Mouse (Mus musculus) forebrain, embryonic 13.5 days (tissue): ENCODE data around the gene Enpp7. TPM values are rescaled to one million over a fixed set of nuclear protein-coding genes. Genes with fewer than 3 reads are reported as not detected.

Source experiments
- ATAC-seq: fragments of 200-750 bp; cut with Nextera tagmentation; 2 replicates; pipeline ENCODE4 v1.8.0; 2017
- H3K27ac ChIP-seq: fragments of 300-500 bp; sonication (generic); 2 replicates; pipeline ENCODE4 v1.5.1; 2015; ENCODE audit warnings: inconsistent platforms, mild to moderate bottlenecking, moderate library complexity
- H3K27me3 ChIP-seq: fragments of 300-500 bp; sonication (generic); 2 replicates; pipeline ENCODE4 v1.6.1; 2015; ENCODE audit warnings: mild to moderate bottlenecking, inconsistent platforms
- H3K36me3 ChIP-seq: fragments of 300-500 bp; sonication (generic); 2 replicates; pipeline ENCODE4 v1.6.1; 2015; ENCODE audit warnings: mild to moderate bottlenecking, inconsistent platforms; ENCODE audit not compliant: poor library complexity, severe bottlenecking
- H3K4me1 ChIP-seq: fragments of 300-500 bp; sonication (generic); 2 replicates; pipeline ENCODE4 v1.6.1; 2015; ENCODE audit warnings: inconsistent platforms
- H3K4me2 ChIP-seq: fragments of 300-500 bp; sonication (generic); 2 replicates; pipeline ENCODE4 v1.6.1; 2015; ENCODE audit warnings: inconsistent platforms, mild to moderate bottlenecking, moderate library complexity
- H3K4me3 ChIP-seq: fragments of 300-500 bp; sonication (generic); 2 replicates; pipeline ENCODE4 v1.5.1; 2015; ENCODE audit warnings: mild to moderate bottlenecking, inconsistent platforms
- H3K9ac ChIP-seq: fragments of 300-500 bp; sonication (generic); 2 replicates; pipeline ENCODE4 v1.6.1; 2015; ENCODE audit warnings: mild to moderate bottlenecking, inconsistent platforms
- H3K9me3 ChIP-seq: fragments of 300-500 bp; sonication (generic); replicated peaks from 2 replicates; pipeline ENCODE4 v1.6.1; 2016; ENCODE audit warnings: inconsistent platforms
- WGBS: fragments of 180-500 bp; shearing (Covaris S2); methylation state at CpG from one replicate; pipeline ENCODE4 v1.1.7; 2015; 5-methylcytosine and 5-hydroxymethylcytosine counted together
- polyA plus RNA-seq: library from polyadenylated mRNA; unstranded; fragments of >200 nt; fragmentation: Nextera tagmentation; extraction: Ambion mirVana; gene quantifications from 2 replicates; pipeline ENCODE4 v1.2.1, GENCODE M21; 2015

Enpp7 gene
- polyA plus RNA-seq, 1 experiment from 2014 or later = not detected

GRCm38 (mm10) chr11:118972431-118973377, 15.3 kb upstream of the Enpp7 start:
- Histone ChIP-seq H3K4me1 (peaks cover 29% of the 10 kb centered on the region), H3K36me3 (no peaks in the 10 kb centered on the region), H3K27me3 (no peaks in the 10 kb centered on the region), H3K9me3 (no peaks in the 10 kb centered on the region), H3K4me3 (no peak overlapping the region), H3K4me2 (no peak overlapping the region), H3K9ac (peak overlapping the region; percentile 32; the same call in 1 of the 2 replicates), H3K27ac (peak overlapping the region; percentile 79)
- WGBS = 38% methylated on average over 18 of the region's 18 CpGs
- peak; percentile 78 for ATAC-seq

GRCm38 (mm10) chr11:118974340-118974739, 13.6 kb upstream of the Enpp7 start:
- peaks cover 29% of the 10 kb centered on the region for H3K4me1 ChIP-seq
- H3K36me3 ChIP-seq = no peaks in the 10 kb centered on the region
- H3K9ac ChIP-seq = no peak overlapping the region
- no peak overlapping the region for H3K4me2 ChIP-seq
- WGBS = 83% methylated on average over 7 of the region's 7 CpGs
- no peaks in the 10 kb centered on the region for H3K9me3 ChIP-seq
- H3K4me3 ChIP-seq = no peak overlapping the region
- no peak for ATAC-seq
- no peak overlapping the region for H3K27ac ChIP-seq
- peaks cover 8% of the 10 kb centered on the region; the same call in 1 of the 2 replicates for H3K27me3 ChIP-seq

DNA sequence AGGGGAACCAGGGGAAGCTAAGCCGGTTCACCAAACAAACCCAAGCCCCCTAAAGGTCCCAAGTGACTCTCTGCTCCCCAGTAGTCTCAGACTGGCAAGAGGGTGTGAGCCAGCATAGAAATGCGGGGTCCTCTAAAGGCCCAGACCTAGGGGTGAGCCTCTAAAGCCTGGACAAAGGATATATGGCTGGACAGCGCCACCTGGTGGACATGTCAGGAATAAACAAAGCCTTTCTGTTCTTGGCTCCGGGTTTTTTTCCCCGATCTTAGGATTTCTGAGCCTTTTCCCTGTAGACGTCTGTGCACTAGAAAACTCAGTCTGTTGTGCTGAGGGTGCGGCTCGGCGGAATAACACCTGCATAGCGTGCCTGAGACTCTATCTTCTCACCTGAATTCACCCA, 12.6 kb upstream of the Enpp7 start:
- H3K27me3 ChIP-seq = peaks cover 8% of the 10 kb centered on the region; the same call in 1 of the 2 replicates
- H3K27ac ChIP-seq = no peak overlapping the region
- ATAC-seq = peak; percentile 23; the same call in 1 of the 2 replicates
- no peaks in the 10 kb centered on the region for H3K36me3 ChIP-seq
- H3K4me1 ChIP-seq = peaks cover 29% of the 10 kb centered on the region
- H3K4me3 ChIP-seq = no peak overlapping the region
- 1% methylated on average over 10 of the region's 10 CpGs for WGBS
- peak overlapping the region; percentile 44 for H3K4me2 ChIP-seq
- H3K9me3 ChIP-seq = no peaks in the 10 kb centered on the region
- H3K9ac ChIP-seq = 0 out of 2 replicates have a peak overlapping the region, but pooled peaks have one; percentile 27

DNA sequence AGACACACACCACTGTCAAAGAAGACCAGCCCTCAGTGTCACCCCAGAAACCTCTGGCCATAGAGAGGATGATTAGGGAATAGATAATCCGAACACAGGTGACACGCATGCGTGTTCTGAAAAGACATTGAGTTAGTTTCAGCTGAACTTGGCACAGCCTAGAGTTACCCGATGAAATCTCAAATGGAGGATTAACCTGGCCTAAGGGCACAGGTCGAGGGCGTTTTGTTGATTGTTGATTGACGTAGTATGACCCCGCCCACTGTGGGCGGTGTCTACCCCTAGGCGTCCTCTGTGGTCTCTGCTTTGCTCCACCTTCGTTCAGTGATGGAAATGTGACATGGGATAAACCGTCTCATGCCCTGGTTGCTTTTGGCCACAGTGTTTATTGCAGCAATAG, 12.1 kb upstream of the Enpp7 start:
- Histone ChIP-seq H3K9me3 (no peaks in the 10 kb centered on the region), H3K4me2 (peak overlapping the region; percentile 44), H3K4me3 (no peak overlapping the region), H3K36me3 (no peaks in the 10 kb centered on the region), H3K9ac (0 out of 2 replicates have a peak overlapping the region, but pooled peaks have one; percentile 27), H3K4me1 (peaks cover 29% of the 10 kb centered on the region), H3K27ac (no peak overlapping the region), H3K27me3 (peaks cover 8% of the 10 kb centered on the region; the same call in 1 of the 2 replicates)
- 15% methylated on average over 12 of the region's 12 CpGs for WGBS
- peak; percentile 28; the same call in 1 of the 2 replicates for ATAC-seq

DNA sequence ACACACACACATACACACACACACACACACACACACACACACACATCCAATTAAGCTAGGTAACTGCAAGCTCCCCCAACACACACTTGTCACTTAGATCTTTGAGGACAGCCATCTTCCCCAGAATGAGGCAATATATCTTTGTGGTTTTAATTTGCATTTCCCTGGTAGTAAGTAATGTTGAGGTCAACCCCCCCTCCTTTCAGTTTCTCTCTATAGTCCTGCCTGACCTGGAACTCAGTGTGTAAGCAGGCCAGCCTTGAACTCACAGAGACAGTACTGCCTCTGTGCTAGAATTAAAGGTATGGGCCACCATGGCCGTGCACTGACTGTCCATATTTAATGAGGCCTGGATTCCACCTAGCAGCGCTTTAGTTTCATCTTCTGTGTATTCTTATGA, 7.6 kb upstream of the Enpp7 start:
- 81% methylated on average over 2 of the region's 2 CpGs for WGBS
- ATAC-seq = no peak
- no peaks in the 10 kb centered on the region for H3K36me3 ChIP-seq

GRCm38 (mm10) chr11:118981012-118981776, 6.8 kb upstream of the Enpp7 start:
- Histone ChIP-seq H3K4me2 (no peak overlapping the region), H3K27me3 (peaks cover 8% of the 10 kb centered on the region; the same call in 1 of the 2 replicates), H3K27ac (no peak overlapping the region), H3K4me1 (0 out of 2 replicates have a peak, but pooled peaks cover under 1% of the 10 kb centered on the region), H3K4me3 (no peak overlapping the region), H3K9ac (no peak overlapping the region), H3K36me3 (no peaks in the 10 kb centered on the region), H3K9me3 (no peaks in the 10 kb centered on the region)
- 65% methylated on average over 18 of the region's 18 CpGs for WGBS
- ATAC-seq = no peak

More for the DNA sequence above, 7.6 kb upstream of the Enpp7 start:
- H3K4me3 ChIP-seq = no peak overlapping the region
- no peaks in the 10 kb centered on the region for H3K9me3 ChIP-seq
- H3K27ac ChIP-seq = no peak overlapping the region
- peaks cover 7% of the 10 kb centered on the region; the same call in 1 of the 2 replicates for H3K4me1 ChIP-seq
- no peak overlapping the region for H3K9ac ChIP-seq
- H3K4me2 ChIP-seq = no peak overlapping the region
- peaks cover 8% of the 10 kb centered on the region; the same call in 1 of the 2 replicates for H3K27me3 ChIP-seq

DNA sequence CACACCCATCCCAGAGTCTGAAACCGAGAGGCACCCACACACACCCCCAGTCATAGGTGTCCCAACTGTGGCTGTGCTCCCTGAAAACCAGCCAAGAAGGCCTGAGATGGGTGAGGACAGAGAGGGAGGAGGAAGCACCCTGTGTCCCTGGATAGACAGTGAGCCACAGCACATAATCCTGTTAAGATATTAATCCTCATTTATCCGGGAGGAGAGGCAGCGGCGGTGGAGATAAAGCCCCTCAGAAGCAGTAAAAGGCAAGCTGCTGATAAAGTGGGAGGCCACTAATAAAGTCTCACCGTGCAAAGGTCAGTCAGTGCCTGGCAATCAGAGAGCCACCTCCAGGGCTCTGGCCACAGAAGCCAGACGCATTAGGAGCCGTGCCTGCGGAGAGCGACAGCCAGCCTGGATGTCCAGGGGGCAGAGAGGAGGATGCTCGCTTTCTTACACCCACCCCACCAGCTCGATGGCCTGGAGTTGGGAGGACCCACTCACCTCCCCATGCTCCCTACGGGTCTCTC, 5.3 kb upstream of the Enpp7 start:
- H3K27ac ChIP-seq = no peak overlapping the region
- ATAC-seq = no peak
- 43% methylated on average over 12 of the region's 12 CpGs for WGBS
- peaks cover 8% of the 10 kb centered on the region; the same call in 1 of the 2 replicates for H3K27me3 ChIP-seq
- H3K4me1 ChIP-seq = no peaks in the 10 kb centered on the region
- H3K9me3 ChIP-seq = no peaks in the 10 kb centered on the region
- H3K36me3 ChIP-seq = no peaks in the 10 kb centered on the region
- no peak overlapping the region for H3K4me3 ChIP-seq
- H3K4me2 ChIP-seq = no peak overlapping the region
- H3K9ac ChIP-seq = no peak overlapping the region

DNA sequence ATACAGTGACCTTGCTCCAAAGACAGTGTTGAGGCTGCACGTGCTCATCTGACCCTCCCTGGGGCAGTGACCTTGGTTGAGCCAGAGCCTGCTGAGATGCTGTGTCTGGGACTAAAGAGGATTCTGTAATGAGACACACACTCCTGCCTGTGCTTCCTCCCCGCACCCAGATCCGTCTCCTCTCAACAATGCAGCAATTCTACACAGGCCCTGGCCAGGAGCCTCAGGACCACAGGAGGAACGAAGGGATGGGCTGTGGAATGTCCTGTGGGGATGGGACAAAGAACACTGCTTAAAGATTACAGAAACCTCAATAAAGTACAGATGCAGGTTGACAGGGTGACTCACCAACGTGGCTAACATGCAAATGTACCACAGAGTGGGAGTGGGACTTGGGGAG, 2.4 kb upstream of the Enpp7 start:
- Histone ChIP-seq H3K9me3 (no peaks in the 10 kb centered on the region), H3K27ac (no peak overlapping the region), H3K36me3 (no peaks in the 10 kb centered on the region), H3K4me1 (no peaks in the 10 kb centered on the region), H3K4me3 (no peak overlapping the region), H3K4me2 (no peak overlapping the region), H3K27me3 (no peaks in the 10 kb centered on the region), H3K9ac (no peak overlapping the region)
- 54% methylated on average over 5 of the region's 5 CpGs for WGBS
- no peak for ATAC-seq

- no peak for ATAC-seq
- Histone ChIP-seq H3K4me3 (no peak overlapping the region), H3K36me3 (no peaks in the 10 kb centered on the region), H3K27ac (no peak overlapping the region), H3K9me3 (no peaks in the 10 kb centered on the region), H3K27me3 (peaks cover 25% of the 10 kb centered on the region), H3K9ac (no peak overlapping the region), H3K4me1 (peaks cover 11% of the 10 kb centered on the region), H3K4me2 (no peak overlapping the region)
- WGBS = 84% methylated on average over 3 of the region's 3 CpGs
These were observed 4.8 kb downstream of the Enpp7 start for GRCm38 (mm10) chr11:118992781-118993180.

- Histone ChIP-seq H3K27ac (peak overlapping the region; percentile 21; the same call in 1 of the 2 replicates), H3K9me3 (no peaks in the 10 kb centered on the region), H3K27me3 (peaks cover 29% of the 10 kb centered on the region), H3K4me2 (no peak overlapping the region), H3K9ac (no peak overlapping the region), H3K4me1 (peaks cover 32% of the 10 kb centered on the region), H3K4me3 (no peak overlapping the region), H3K36me3 (no peaks in the 10 kb centered on the region)
- WGBS = 32% methylated on average over 4 of the region's 4 CpGs
- ATAC-seq = no peak; the same call in 1 of the 2 replicates
These were observed 7.5 kb downstream of the Enpp7 start for GRCm38 (mm10) chr11:118995448-118995847.

GRCm38 (mm10) chr11:118997182-118997581, 9.2 kb downstream of the Enpp7 start:
- no peak for ATAC-seq
- Histone ChIP-seq H3K9ac (no peak overlapping the region), H3K4me1 (peaks cover 32% of the 10 kb centered on the region), H3K4me2 (no peak overlapping the region), H3K36me3 (no peaks in the 10 kb centered on the region), H3K4me3 (no peak overlapping the region), H3K27ac (no peak overlapping the region), H3K27me3 (peaks cover 37% of the 10 kb centered on the region), H3K9me3 (no peaks in the 10 kb centered on the region)
- WGBS = 84% methylated on average over 3 of the region's 3 CpGs
